Mouse (Mus musculus) right cerebral cortex, postnatal 36 days (tissue): ENCODE measurements around the gene Fer1l5.

Experiments used
- DNase-seq, 2 experiments: peaks; one replicate each; pipeline ENCODE4 v3.0.0; 2022; ENCODE audit warnings: low spot score in 2 of 2, mixed read lengths in 1 of 2

The Fer1l5 gene

GRCm38 (mm10) chr1:36371934-36372845, at the start of gene Fer1l5:
TSS of gene Fer1l5 (plus strand) at chr1:36372291.
- no peak for DNase-seq

- DNase-seq = no peak
These were observed 49.0 kb upstream of the Fer1l5 start for GRCm38 (mm10) chr1:36323076-36323475.

DNA sequence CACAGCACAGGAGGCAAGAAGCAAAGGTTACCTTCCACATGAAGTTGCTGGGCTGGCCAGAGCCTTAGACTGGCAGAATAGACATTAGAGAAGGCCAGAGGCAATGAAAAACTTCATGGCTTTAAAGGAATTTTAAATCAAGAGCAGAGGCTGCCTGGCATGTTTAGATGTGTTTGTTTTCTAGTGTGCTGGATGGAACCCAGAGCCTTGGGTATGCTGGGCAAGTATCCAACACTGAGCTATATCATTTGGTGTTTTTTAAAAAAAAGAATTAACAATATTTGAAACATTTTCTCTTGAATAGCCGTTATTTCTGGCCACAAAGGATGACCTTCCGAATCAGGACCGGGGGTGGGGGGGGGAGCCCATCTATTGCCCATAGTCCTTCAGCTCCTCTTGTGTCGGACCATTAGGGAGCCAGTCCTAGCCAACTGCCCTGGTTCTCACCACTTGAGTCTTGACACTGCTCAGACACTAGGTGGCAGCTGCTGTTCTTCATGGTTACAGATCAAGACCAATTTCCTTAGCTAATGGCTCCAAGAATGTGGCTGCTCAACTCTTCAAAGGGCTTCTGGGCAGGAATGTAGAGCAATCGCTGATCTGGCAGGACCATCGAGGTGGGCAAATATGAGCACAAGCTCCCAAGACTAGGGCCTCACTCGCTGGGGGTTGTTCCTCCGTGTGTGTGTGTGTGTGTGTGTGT, 48.2 kb upstream of the Fer1l5 start:
- peak in 1 of 2 experiments; percentile 45 for DNase-seq

DNA sequence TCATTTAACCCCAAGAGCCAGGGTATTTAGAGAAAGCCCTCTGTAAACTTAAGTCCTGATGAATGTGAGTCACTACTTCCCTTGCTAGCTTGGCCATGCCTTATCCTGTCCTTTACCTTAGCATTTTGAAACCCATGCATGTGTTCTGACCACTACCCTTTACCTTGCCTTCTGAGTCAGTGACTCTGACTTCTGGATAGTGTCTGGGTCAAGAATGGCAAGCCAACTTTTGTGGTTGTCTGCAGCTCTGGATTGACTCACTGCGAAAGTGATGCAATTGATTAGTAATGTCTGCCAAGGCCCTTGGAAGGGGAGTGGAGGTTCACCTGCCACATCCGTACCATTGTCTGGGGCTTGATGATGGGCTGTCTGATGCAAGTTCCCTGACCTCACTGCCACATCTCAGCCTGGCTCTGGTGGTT, 46.2 kb upstream of the Fer1l5 start:
- DNase-seq = no peak

DNA sequence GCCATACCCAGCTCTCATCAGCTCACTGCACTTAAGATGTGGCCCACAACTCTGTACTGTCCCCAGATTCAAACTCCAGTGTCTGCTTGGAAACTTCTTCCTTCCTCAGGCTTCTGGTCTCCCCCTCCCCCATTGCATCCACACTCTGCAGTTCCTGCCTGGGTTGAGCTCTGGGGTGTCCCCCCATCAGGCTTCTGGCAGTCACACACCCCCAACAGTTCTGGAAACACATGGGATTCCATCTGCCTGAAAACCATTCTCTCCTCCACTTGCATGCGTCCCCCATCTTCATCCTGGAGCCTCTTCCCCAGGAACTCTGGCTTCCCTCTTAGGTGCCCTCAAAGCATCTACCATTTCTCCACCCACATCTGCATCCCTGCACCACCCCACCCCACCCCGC, 45.3 kb upstream of the Fer1l5 start:
- no peak for DNase-seq

DNA sequence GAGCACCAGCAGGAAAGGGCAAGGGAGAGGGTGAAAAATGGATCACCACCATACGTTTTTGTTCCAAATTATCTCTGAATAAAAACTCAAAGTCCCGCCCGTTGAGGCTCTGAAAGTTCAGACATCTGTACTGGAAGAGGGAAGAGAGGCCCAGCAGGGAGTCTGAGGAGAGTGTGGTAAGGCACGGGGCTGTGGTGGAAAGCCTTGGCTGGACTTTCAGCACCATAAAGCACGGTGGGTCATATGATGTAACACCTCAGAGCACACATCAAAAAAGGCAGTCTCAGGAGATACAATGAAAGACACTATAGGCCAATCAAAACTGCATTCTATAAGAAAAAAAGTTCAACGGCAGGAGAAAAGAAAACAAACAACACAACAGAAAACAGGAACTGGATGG, 40.3 kb upstream of the Fer1l5 start:
- DNase-seq = no peak

DNA sequence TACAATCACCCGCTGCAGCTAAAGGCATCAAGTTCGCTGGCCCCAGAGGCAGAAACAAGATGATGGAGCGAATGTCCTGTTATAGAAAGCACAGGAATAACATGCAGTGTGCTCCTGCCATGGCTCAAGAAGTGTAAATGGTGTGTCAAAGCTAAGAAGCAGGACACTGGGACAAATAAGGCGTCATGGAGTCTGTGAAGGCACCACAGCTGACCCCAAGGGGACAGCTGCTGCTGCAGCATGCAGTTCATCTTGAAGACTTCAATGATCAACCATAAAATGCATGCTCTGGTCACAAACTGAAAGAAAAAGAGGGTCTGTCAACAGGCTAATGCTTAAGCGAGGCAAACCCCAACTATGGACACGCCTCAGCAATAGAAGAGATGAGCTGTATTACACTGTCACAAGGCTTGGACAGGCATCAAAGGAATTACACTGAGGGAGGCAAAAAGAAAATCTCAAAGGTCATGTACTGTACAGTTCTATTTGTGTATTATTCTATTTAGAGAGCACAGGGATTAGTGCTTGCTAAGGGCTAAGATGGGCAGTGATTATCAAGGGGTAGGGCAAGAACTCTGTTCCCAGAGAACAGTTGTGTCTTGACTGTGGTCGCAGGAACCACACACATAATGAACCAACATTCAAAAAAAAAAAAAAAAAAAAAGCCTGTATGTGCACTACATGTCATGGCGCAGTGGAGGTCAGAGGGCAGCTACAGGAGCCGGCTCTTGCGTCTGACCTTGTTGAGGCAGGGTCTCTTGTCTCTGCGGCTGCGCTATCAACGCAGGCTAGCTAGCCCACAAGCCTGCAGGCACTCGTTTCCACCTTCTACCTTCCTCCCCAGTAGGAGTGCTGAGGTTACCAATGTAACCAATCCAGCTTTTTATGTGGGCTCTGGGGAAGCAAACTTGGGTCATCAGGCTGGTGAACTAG, 38.9 kb upstream of the Fer1l5 start:
- no peak for DNase-seq

DNA sequence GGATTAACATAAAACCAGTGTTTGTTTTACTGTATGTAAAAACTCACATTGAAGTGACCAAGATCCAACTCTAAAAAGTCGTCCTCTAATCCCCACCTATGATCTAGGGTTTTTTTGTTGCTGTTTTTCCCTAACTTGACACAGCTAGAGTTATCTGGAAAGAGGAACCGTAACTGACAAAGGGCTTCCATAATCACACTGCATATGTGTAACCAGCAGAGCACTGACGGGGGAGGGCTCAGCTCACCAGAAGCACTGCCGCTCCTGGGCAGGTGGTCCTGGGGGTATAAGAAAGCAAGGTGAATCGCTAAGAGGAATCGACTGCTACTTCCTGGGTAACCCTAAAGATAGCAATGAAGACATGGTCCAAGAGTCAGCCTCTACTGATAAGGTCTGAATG, 29.5 kb upstream of the Fer1l5 start:
- DNase-seq = no peak

DNA sequence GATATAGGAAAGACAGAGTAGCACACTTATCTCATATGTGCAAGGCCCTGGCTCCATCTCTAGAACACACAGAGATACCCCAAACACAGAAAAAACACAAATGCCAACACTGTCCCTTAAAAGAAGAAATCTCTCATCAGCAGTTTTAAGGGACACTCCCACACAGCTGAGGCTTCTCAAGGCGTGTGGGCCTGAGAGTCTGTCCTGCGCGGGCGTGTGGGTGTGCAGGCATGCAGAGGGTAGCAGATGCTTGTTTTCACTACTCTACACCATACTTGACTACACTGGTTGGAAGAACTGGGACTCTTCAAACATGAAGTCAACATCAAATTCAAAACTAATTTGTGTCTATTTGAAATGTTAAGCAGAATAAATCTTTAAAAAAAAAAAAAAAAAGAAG, 19.7 kb upstream of the Fer1l5 start:
- peak; percentile 63 to 78 for DNase-seq

DNA sequence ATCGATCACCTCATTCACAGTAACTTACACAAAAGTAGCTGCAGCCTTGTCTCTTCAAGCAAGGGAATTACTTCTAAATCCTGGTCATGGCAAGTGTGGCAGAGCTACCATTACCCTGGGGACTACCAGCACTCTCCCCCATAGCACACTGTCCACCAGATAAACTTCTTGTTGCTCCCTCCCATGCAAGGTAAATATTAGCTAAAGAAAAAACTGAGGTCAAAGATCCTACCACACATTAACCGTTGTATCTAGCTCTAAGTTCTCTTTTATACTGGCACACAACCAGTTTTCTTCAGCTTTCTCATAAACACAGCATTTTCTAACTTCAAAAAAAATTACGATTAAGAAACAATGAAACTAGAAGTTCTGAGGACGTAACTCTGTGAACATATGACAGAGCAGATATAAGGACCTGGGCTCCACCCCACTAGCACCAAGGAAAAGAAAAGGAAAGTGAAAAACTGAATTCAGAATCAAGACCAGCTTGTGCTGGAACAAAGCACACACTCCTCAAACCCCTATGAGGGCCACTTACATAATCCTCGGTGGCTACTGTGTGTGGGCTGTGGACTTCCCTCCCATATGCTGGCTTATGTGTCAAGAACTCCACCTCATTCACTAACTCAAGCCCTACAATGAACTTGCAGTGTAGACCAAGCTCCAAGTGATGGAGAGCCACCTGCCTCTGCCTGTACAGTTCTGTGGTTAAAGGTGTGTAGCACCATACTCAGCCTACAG, 15.0 kb upstream of the Fer1l5 start:
- DNase-seq = no peak

DNA sequence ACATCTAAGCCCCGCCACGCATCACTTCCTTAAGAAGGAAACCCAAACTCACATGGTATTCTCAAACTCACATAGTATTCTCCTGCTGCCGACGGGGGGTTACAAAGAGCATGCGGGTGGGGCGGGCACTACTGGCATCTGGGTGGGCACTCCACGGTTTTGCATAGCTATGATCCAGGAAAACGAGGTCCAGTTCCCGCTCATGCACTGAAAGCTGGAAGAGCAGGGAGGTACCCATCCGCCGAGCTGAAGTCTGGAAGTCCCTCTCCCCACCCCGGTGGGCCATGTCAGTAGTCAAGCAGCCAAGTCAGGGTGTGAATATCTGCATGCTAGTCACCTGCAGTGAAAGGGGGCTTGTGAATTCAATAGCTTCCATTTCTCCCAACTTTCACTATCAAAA, 4.4 kb upstream of the Fer1l5 start:
- DNase-seq = no peak

DNA sequence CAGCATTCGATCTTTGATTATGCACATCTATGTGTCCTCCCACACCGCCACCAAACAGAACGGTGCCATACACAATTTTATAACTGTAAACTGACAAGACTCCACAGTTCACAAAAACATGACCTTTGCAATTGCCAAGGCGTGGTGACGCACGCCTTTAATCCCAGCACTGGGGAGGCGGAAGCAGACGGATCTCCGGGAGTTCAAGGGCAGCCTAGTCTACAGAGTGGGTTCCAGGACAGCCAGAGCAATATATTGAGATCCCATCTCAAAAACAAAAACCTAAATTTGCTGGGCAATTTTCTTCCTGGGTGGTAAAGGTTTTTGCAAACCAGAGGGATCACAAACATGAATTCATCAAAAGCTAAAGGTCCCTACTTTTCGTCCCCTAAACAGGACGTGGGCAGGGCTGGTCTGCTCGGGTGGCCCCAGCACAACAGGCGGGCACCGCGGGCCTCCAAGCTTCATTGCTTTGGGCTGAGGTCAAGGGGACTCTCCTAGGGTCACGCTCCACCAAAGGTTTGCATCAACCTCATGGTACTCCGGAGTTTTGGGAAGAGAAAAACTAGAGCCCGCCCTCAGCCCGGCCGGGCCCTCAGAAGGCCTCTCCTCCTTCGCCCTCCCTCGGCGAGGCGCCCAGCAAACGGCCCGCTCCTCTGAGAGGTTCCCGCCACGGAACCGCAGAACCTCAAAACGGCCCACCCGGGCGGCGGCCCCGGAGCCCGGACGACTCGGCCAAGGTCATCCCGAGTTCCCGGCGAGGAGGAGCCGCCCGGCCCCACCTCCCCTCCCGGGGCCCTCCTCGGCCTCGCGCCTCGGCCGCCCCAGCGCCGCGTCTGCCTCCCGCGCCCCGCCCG, 3.8 kb upstream of the Fer1l5 start:
- no peak for DNase-seq

GRCm38 (mm10) chr1:36368969-36369645, 3.0 kb upstream of the Fer1l5 start, which contains the start of gene Kansl3:
TSS of gene Kansl3 (minus strand) at chr1:36369181.
- DNase-seq = peak; percentile 63 to 70

GRCm38 (mm10) chr1:36370918-36371317, 1.2 kb upstream of the Fer1l5 start:
- DNase-seq = no peak

DNA sequence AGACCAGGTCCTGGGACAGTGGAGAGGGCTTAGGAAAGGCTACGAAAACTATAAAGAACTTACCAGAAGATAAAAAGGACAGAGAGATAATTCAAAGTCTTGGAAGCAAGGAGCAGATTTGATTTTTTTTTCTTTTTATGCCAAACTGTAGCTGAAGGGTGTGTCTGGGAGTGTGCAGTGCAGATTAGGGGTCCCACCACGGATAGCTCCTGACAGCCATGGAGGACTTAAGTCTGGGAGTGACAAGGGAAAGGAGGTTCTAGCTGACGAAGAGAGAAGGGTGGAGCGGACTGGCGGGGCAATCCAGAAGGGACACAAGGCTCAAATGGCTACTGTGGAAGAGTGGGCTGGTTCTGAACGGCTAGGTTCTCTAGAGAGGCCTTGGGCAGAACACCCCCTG, 6.8 kb downstream of the Fer1l5 start:
- no peak for DNase-seq

- DNase-seq = no peak
These were observed 7.5 kb downstream of the Fer1l5 start for GRCm38 (mm10) chr1:36379582-36379981.

DNA sequence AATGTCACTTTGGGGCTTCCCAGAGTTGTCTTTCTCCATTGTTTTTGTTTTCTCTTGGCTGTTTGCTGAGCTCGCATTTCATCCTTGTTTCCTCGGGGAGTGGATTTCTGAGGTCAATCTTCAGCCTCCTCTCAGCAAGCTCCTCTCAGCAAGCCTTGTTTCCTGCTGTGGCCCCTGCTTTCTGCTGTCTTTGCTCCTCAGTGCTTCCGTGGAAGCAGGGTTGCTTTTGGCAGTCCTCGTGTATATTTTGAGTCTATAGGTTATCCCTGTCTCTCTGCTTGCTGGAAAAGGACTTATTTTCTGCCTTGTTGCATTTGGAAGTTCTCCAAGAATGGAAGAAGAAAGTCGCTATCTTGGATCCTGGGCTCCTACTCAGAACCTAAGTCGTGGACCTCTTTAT, 24.9 kb downstream of the Fer1l5 start:
- no peak for DNase-seq

GRCm38 (mm10) chr1:36401509-36401908, 29.4 kb downstream of the Fer1l5 start:
- DNase-seq = no peak

GRCm38 (mm10) chr1:36404531-36404930, 32.4 kb downstream of the Fer1l5 start:
- no peak for DNase-seq

DNA sequence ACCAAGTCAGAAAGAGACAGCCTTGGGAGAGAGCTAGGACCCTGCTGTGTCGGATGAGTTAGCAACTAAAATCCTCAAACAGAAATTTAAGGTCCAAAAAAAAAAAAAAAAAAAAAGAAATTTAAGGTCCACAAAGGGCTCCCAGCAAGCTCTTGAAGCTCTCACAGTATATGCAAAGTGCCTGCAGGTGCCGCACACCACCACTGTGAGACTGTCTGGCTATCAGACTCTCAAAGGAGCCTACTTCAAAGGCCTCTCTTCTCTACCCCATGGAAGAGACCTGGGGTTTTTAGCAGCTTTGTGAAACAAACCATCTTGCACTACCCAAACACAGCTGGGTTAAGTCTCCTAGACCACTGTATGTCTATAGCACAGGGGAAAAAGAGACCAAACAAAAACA, 57.4 kb downstream of the Fer1l5 start:
- no peak for DNase-seq
